Mouse (Mus musculus) heart, embryonic 14.5 days (tissue): ENCODE measurements around the gene Spint5. TPM values are rescaled to one million over a fixed set of nuclear protein-coding genes. Genes with fewer than 3 reads are reported as not detected.

Experiments used
- ATAC-seq: fragments of 200-750 bp; cut with Nextera tagmentation; 2 replicates; pipeline ENCODE4 v1.8.0; 2017; ENCODE audit warnings: low read depth, moderate TSS enrichment; ENCODE audit not compliant: insufficient number of reproducible peaks, insufficient read depth, low FRiP score
- H3K27ac ChIP-seq, 2 experiments: fragments of 200-500 bp in 1 of 2; fragments of 300-500 bp in 1 of 2; sonication (generic) in 1 of 2; replicated peaks in 1 of 2; 2 replicates each; pipeline ENCODE4 v1.5.1; 2012 to 2014; ENCODE audit warnings: low read depth in 2 of 2, low read length in 2 of 2, control low read depth in 1 of 2, mild to moderate bottlenecking in 1 of 2, mixed read lengths in 1 of 2; ENCODE audit not compliant: control insufficient read depth in 1 of 2, insufficient read depth in 1 of 2
- H3K27me3 ChIP-seq: fragments of 300-500 bp; sonication (generic); 2 replicates; pipeline ENCODE4 v1.6.1; 2014; ENCODE audit warnings: mild to moderate bottlenecking, low read length, control low read depth; ENCODE audit not compliant: control insufficient read depth, insufficient read depth
- H3K36me3 ChIP-seq: fragments of 300-500 bp; sonication (generic); 2 replicates; pipeline ENCODE4 v1.6.1; 2014; ENCODE audit warnings: mild to moderate bottlenecking, control low read depth, low read length, mixed read lengths; ENCODE audit not compliant: control insufficient read depth, insufficient read depth
- H3K4me1 ChIP-seq, 2 experiments: fragments of 200-500 bp in 1 of 2; fragments of 300-500 bp in 1 of 2; sonication (generic) in 1 of 2; 2 replicates each; pipeline ENCODE4 v1.6.1; 2012 to 2014; ENCODE audit warnings: low read length in 2 of 2, control low read depth in 1 of 2, mixed read lengths in 1 of 2; ENCODE audit not compliant: control insufficient read depth in 2 of 2, insufficient read depth in 2 of 2
- H3K4me2 ChIP-seq: fragments of 300-500 bp; sonication (generic); 2 replicates; pipeline ENCODE4 v1.6.1; 2014; ENCODE audit warnings: mild to moderate bottlenecking, low read length
- H3K4me3 ChIP-seq, 2 experiments: fragments of 200-500 bp in 1 of 2; fragments of 300-500 bp in 1 of 2; sonication (generic) in 1 of 2; 2 replicates each; pipeline ENCODE4 v1.5.1; 2012 to 2014; ENCODE audit warnings: low read length in 2 of 2, mild to moderate bottlenecking in 2 of 2, control low read depth in 1 of 2, low read depth in 1 of 2, moderate library complexity in 1 of 2; ENCODE audit not compliant: control insufficient read depth in 1 of 2, insufficient read depth in 1 of 2
- H3K9ac ChIP-seq: fragments of 300-500 bp; sonication (generic); 2 replicates; pipeline ENCODE4 v1.6.1; 2014; ENCODE audit warnings: mild to moderate bottlenecking, low read length
- H3K9me3 ChIP-seq: fragments of 300-500 bp; sonication (generic); 2 replicates; pipeline ENCODE4 v1.6.1; 2016; ENCODE audit warnings: low read length, control low read depth; ENCODE audit not compliant: control insufficient read depth
- WGBS: fragments of 180-500 bp; shearing (Covaris S2); extraction: QIAGEN DNeasy Blood & Tissue Kit; methylation state at CpG from one replicate; pipeline ENCODE4 v1.1.7; 2014; 5-methylcytosine and 5-hydroxymethylcytosine counted together
- polyA plus RNA-seq: library from polyadenylated mRNA; unstranded; fragments of >200 nt; fragmentation: Nextera tagmentation; extraction: Ambion mirVana; gene quantifications from 2 replicates; pipeline ENCODE4 v1.2.1, GENCODE M21; 2014

Spint5 gene
- polyA plus RNA-seq, 1 experiment from 2014 or later, result not detected

DNA sequence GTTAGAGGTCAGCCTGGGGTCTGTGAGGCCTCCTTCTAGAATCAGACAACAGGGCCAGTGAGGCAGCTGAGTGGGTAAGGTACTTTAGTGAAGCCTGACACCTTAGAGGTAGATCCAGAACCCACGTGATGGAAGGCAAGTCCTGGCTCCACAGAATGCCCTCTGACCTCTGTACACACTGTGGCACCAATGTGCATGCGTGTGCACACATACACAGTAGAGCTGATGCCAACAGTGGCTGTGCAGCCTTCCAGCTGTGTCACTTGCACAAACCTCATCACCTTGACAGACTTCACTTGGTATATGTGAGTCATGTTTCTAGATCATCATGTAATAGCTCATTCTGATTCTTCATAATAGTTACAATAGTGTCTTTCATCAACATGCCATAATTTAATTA, 37.3 kb downstream of the Spint5 start:
- no peaks in the 10 kb centered on the region for H3K9me3 ChIP-seq
- H3K27ac ChIP-seq, result no peak overlapping the region
- no peaks in the 10 kb centered on the region for H3K27me3 ChIP-seq
- WGBS, result 95% methylated on average over 2 of the region's 2 CpGs
- peaks cover 9 to 23% of the 10 kb centered on the region in 2 experiments for H3K4me1 ChIP-seq
- no peak overlapping the region for H3K4me2 ChIP-seq
- H3K36me3 ChIP-seq, result peaks cover 97% of the 10 kb centered on the region
- no peak for ATAC-seq
- no peak overlapping the region for H3K9ac ChIP-seq
- H3K4me3 ChIP-seq, result no peak overlapping the region

GRCm38 (mm10) chr2:164754105-164754504, 39.0 kb downstream of the Spint5 start:
- ATAC-seq, result no peak
- WGBS, result 71% methylated on average over 11 of the region's 11 CpGs
- peaks cover 9 to 23% of the 10 kb centered on the region in 2 experiments for H3K4me1 ChIP-seq
- H3K4me3 ChIP-seq, result no peak overlapping the region
- no peak overlapping the region for H3K4me2 ChIP-seq
- H3K9ac ChIP-seq, result peak overlapping the region; percentile 2; the same call in 1 of the 2 replicates
- H3K27me3 ChIP-seq, result no peaks in the 10 kb centered on the region
- H3K9me3 ChIP-seq, result no peaks in the 10 kb centered on the region
- peaks cover 97% of the 10 kb centered on the region for H3K36me3 ChIP-seq
- H3K27ac ChIP-seq, result peak overlapping the region; percentile 87 to 95

- Histone ChIP-seq H3K4me1 (peaks cover 9 to 23% of the 10 kb centered on the region in 2 experiments), H3K36me3 (peaks cover 97% of the 10 kb centered on the region), H3K4me2 (peak overlapping the region; percentile 47), H3K27ac (peak overlapping the region; percentile 94 to 95), H3K9me3 (no peaks in the 10 kb centered on the region), H3K9ac (peak overlapping the region; percentile 64), H3K4me3 (no peak overlapping the region), H3K27me3 (no peaks in the 10 kb centered on the region)
- WGBS, result 33% methylated on average over 2 of the region's 2 CpGs
- ATAC-seq, result peak; percentile 79
Measured at GRCm38 (mm10) chr2:164754800-164755199, 39.7 kb downstream of the Spint5 start.

DNA sequence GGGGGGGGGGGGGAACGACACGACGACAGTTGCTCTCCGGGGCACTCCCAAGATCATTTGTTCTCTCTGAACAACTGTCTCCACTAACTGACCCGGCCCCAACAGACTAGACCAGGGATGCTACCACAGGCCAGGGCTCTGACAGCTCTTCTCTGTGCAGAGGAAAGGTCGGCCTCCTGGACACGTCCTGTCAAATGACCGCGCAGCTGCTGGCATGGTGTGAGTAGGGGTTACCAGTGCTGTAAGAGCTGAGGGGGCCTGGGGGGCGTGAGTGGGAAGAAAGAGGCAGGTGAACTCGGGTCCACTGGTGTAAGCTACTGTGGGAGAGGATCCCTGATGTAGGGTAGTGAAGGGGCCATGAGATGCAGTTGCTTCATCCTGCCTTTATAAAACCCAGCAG, 42.7 kb downstream of the Spint5 start:
- H3K4me3 ChIP-seq, result no peak overlapping the region
- peaks cover 100% of the 10 kb centered on the region for H3K36me3 ChIP-seq
- ATAC-seq, result no peak
- no peak overlapping the region for H3K27ac ChIP-seq
- H3K4me1 ChIP-seq, result peaks cover 11 to 27% of the 10 kb centered on the region in 2 experiments
- H3K9me3 ChIP-seq, result no peaks in the 10 kb centered on the region
- no peaks in the 10 kb centered on the region for H3K27me3 ChIP-seq
- 91% methylated on average over 11 of the region's 11 CpGs for WGBS
- H3K4me2 ChIP-seq, result no peak overlapping the region
- H3K9ac ChIP-seq, result no peak overlapping the region

DNA sequence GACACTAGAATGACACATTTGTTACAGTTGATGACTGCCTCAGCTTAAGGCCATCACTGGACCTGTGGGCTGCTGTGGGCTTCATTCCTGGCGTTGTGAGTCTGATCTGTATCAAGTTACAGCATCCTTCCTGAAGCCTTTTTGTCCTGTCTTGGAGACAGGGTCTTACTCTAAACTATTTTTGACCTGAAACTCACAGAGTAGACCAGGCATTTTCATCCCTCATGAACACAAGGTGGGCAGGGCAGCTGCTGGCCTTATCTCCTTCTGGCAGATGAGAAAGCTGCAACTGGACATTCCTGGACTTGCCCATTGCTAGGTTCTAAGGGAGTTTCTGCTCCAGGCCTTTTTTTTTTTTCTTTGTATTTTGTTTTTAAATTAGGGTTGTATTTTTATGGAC, 43.6 kb downstream of the Spint5 start:
- Histone ChIP-seq H3K9ac (no peak overlapping the region), H3K27ac (no peak overlapping the region), H3K4me1 (peaks cover 11 to 27% of the 10 kb centered on the region in 2 experiments), H3K4me2 (no peak overlapping the region), H3K9me3 (no peaks in the 10 kb centered on the region), H3K27me3 (no peaks in the 10 kb centered on the region), H3K4me3 (no peak overlapping the region), H3K36me3 (peaks cover 100% of the 10 kb centered on the region)
- 56% methylated on average over 1 of the region's 1 CpGs for WGBS
- no peak for ATAC-seq

- 72% methylated on average over 4 of the region's 4 CpGs for WGBS
- H3K4me1 ChIP-seq, result peaks cover 6 to 14% of the 10 kb centered on the region in 2 experiments
- H3K9ac ChIP-seq, result no peak overlapping the region
- H3K27me3 ChIP-seq, result no peaks in the 10 kb centered on the region
- peaks cover 93% of the 10 kb centered on the region for H3K36me3 ChIP-seq
- H3K4me2 ChIP-seq, result no peak overlapping the region
- H3K9me3 ChIP-seq, result no peaks in the 10 kb centered on the region
- no peak for ATAC-seq
- no peak overlapping the region for H3K27ac ChIP-seq
- no peak overlapping the region for H3K4me3 ChIP-seq
Measured at GRCm38 (mm10) chr2:164760059-164760833, 45.1 kb downstream of the Spint5 start.

- H3K9me3 ChIP-seq, result no peaks in the 10 kb centered on the region
- no peak overlapping the region for H3K4me3 ChIP-seq
- H3K4me1 ChIP-seq, result peaks cover 2 to 4% of the 10 kb centered on the region in 2 experiments; a peak in 2 of 4 replicates
- no peak for ATAC-seq
- WGBS, result 74% methylated on average over 2 of the region's 2 CpGs
- no peaks in the 10 kb centered on the region for H3K27me3 ChIP-seq
- H3K27ac ChIP-seq, result no peak overlapping the region
- H3K9ac ChIP-seq, result no peak overlapping the region
- H3K4me2 ChIP-seq, result no peak overlapping the region
- H3K36me3 ChIP-seq, result peaks cover 93% of the 10 kb centered on the region
Measured at GRCm38 (mm10) chr2:164761502-164761901, 46.4 kb downstream of the Spint5 start.
